Mouse (Mus musculus): ENCODE measurements around the gene Clmp. TPM values are rescaled to one million over a fixed set of nuclear protein-coding genes. Genes with fewer than 3 reads are reported as not detected.

The Clmp gene
- total RNA-seq, 2 experiments from 2014 or later, result 7.5 to 8.2 TPM

GRCm38 (mm10) chr9:40687053-40687452 is 1.3 kb downstream of the Clmp start:
- intact Hi-C loops (cut with DNase I; ENCODE audit: low total_unique reads), result no loop called here
- no peak for DNase-seq

- intact Hi-C loops (cut with DNase I; ENCODE audit: low total_unique reads), result no loop called here
- no peak for DNase-seq
Observed at GRCm38 (mm10) chr9:40687553-40687952, 1.8 kb downstream of the Clmp start.

- DNase-seq, result no peak
- intact Hi-C loops (cut with DNase I; ENCODE audit: low total_unique reads), result no loop called here
Observed at GRCm38 (mm10) chr9:40690511-40690910, 4.7 kb downstream of the Clmp start.

- DNase-seq, result no peak
- intact Hi-C loops (cut with DNase I; ENCODE audit: low total_unique reads), result no loop called here
Observed at GRCm38 (mm10) chr9:40693026-40693425, 7.3 kb downstream of the Clmp start.

- no peak for DNase-seq
- intact Hi-C loops (cut with DNase I; ENCODE audit: low total_unique reads), result no loop called here
Observed at GRCm38 (mm10) chr9:40693768-40694167, 8.0 kb downstream of the Clmp start.

- intact Hi-C loops (cut with DNase I; ENCODE audit: low total_unique reads), result no loop called here
Observed at GRCm38 (mm10) chr9:40694284-40694683, 8.5 kb downstream of the Clmp start.

GRCm38 (mm10) chr9:40696086-40696485 is 10.3 kb downstream of the Clmp start:
- no peak for DNase-seq
- intact Hi-C loops (cut with DNase I; ENCODE audit: low total_unique reads), result no loop called here

More at GRCm38 (mm10) chr9:40694284-40694683, 8.5 kb downstream of the Clmp start:
- DNase-seq, result no peak

GRCm38 (mm10) chr9:40699194-40699593 is 13.4 kb downstream of the Clmp start:
- intact Hi-C loops (cut with DNase I; ENCODE audit: low total_unique reads), result no loop called here
- no peak for DNase-seq

- DNase-seq, result no peak
- intact Hi-C loops (cut with DNase I; ENCODE audit: low total_unique reads), result no loop called here
Observed at GRCm38 (mm10) chr9:40700253-40700652, 14.5 kb downstream of the Clmp start.

GRCm38 (mm10) chr9:40704364-40705276 is 18.9 kb downstream of the Clmp start:
- no peak for DNase-seq
- intact Hi-C loops (cut with DNase I; ENCODE audit: low total_unique reads), result no loop called here

GRCm38 (mm10) chr9:40708448-40709140 is 22.8 kb downstream of the Clmp start:
- intact Hi-C loops (cut with DNase I; ENCODE audit: low total_unique reads), result no loop called here
- peak; percentile 41 for DNase-seq

GRCm38 (mm10) chr9:40709141-40709537 is 23.4 kb downstream of the Clmp start:
- intact Hi-C loops (cut with DNase I; ENCODE audit: low total_unique reads), result no loop called here

GRCm38 (mm10) chr9:40709587-40709986 is 23.8 kb downstream of the Clmp start:
- intact Hi-C loops (cut with DNase I; ENCODE audit: low total_unique reads), result no loop called here
- no peak for DNase-seq

More at GRCm38 (mm10) chr9:40709141-40709537, 23.4 kb downstream of the Clmp start:
- DNase-seq, result no peak

GRCm38 (mm10) chr9:40709991-40710390 is 24.2 kb downstream of the Clmp start:
- no peak for DNase-seq
- intact Hi-C loops (cut with DNase I; ENCODE audit: low total_unique reads), result no loop called here

- DNase-seq, result no peak
- intact Hi-C loops (cut with DNase I; ENCODE audit: low total_unique reads), result no loop called here
Observed at GRCm38 (mm10) chr9:40711654-40712053, 25.9 kb downstream of the Clmp start.

- DNase-seq, result peak; percentile 62
- intact Hi-C loops (cut with DNase I; ENCODE audit: low total_unique reads), result no loop called here
Observed at GRCm38 (mm10) chr9:40717182-40717874, 31.6 kb downstream of the Clmp start.

GRCm38 (mm10) chr9:40717875-40718185 is 32.1 kb downstream of the Clmp start:
- intact Hi-C loops (cut with DNase I; ENCODE audit: low total_unique reads), result no loop called here
- no peak for DNase-seq

GRCm38 (mm10) chr9:40720881-40721280 is 35.1 kb downstream of the Clmp start:
- DNase-seq, result no peak
- intact Hi-C loops (cut with DNase I; ENCODE audit: low total_unique reads), result no loop called here

- intact Hi-C loops (cut with DNase I; ENCODE audit: low total_unique reads), result no loop called here
- no peak for DNase-seq
Observed at GRCm38 (mm10) chr9:40723311-40723772, 37.6 kb downstream of the Clmp start.

- DNase-seq, result no peak
- intact Hi-C loops (cut with DNase I; ENCODE audit: low total_unique reads), result no loop called here
Observed at GRCm38 (mm10) chr9:40724978-40725377, 39.2 kb downstream of the Clmp start.

Measured in gastrocnemius, postnatal 14 days (tissue).